Mouse (Mus musculus): ENCODE measurements around the gene Ppp1r13l.

- TF ChIP-seq CTCF (conservative IDR thresholded peaks at IDR 0.05; ENCODE audit: insufficient read depth, insufficient read length, low read depth, low read length) (peak; percentile 97), POLR2A (IDR thresholded peaks at IDR 0.05; ENCODE audit: low read depth, low read length) (no peak)
These were observed 45.9 kb downstream of the Ppp1r13l start for GRCm38 (mm10) chr7:19405417-19405816.

All from kidney, adult 2 months (tissue).